Mouse (Mus musculus) v-Abl transformed pro-B cells (cell line): ENCODE measurements around the gene Cabcoco1.

Experiments
- in situ Hi-C, 2 experiments: fragments of 400-800 bp; cut with MboI; formaldehyde crosslinking; loops; one replicate each; pipeline ENCODE4 v1.15.1; 2025; ENCODE audit not compliant: unreplicated experiment in 2 of 2

Cabcoco1 gene

DNA sequence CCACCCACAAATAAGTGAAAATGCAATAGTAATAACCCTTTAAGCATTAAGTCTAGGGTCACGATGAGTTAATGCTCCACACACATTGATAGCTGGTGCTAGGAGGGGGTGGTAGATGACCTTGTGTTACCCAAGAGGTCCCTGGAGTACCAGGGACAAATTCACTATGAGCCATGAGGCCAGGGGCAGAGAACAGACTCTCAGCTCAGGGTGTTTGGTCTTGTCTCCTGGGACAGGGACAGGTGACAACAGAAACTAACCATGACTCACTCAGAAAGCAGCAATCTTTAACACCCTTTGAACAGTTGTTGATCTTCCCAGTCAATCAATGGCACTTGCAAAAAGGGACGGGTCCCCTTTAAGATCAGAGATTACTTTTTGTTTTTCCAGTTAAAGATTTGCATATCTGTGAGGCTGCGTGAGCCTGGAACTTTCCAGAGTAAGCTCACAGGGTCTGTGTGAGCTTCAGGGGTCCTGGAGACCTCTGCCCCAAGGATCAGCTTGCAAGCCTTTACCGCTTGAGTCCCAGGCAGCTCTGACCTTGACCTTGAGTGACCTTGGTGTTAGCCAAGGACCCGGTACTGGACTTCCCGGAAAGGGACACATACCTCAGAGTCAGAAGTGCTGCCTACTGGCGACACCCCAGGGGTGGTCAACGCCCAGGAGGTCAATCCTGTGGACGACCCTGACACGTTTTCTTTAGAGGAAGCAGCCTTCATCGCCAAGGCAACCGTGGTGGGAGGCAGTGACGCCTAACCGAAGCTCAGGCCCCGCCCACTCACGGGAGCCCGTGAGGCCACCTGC lies at the start of gene Cabcoco1:
Gene Cabcoco1, minus strand, starts transcription at position 758 of the 804 bp plus-strand sequence.
- in situ Hi-C loops, result no loop called here

GRCm38 (mm10) chr10:68589530-68590252 lies 48.0 kb upstream of the Cabcoco1 start:
- in situ Hi-C loops, result no loop called here

- in situ Hi-C loops, result no loop called here
These were observed 45.8 kb upstream of the Cabcoco1 start for GRCm38 (mm10) chr10:68587416-68588040.

GRCm38 (mm10) chr10:68577321-68577720 lies 35.6 kb upstream of the Cabcoco1 start:
- in situ Hi-C loops, result no loop called here

GRCm38 (mm10) chr10:68568172-68568571 lies 26.5 kb upstream of the Cabcoco1 start:
- in situ Hi-C loops, result no loop called here

- in situ Hi-C loops, result no loop called here
These were observed 20.6 kb upstream of the Cabcoco1 start for GRCm38 (mm10) chr10:68562344-68562743.

DNA sequence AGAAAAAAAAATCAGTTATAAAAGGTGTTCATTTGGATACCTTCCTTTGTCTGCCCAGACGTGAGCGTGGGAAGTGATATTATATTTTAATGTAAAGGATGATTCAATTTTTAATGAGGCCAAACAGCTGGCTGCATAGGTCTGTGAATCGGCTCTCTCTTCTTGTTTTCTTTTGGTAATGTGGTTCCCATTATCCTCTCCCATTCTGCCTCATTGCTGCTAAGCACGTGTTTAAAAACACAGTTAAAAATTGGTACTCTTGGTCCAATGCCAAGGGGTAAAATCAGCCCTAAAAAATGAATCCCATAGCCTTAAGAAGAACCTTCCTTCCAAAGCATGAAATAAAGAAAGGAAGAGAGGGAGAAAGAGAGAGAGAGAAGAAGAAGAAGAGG lies 17.1 kb upstream of the Cabcoco1 start:
- in situ Hi-C loops, result no loop called here

DNA sequence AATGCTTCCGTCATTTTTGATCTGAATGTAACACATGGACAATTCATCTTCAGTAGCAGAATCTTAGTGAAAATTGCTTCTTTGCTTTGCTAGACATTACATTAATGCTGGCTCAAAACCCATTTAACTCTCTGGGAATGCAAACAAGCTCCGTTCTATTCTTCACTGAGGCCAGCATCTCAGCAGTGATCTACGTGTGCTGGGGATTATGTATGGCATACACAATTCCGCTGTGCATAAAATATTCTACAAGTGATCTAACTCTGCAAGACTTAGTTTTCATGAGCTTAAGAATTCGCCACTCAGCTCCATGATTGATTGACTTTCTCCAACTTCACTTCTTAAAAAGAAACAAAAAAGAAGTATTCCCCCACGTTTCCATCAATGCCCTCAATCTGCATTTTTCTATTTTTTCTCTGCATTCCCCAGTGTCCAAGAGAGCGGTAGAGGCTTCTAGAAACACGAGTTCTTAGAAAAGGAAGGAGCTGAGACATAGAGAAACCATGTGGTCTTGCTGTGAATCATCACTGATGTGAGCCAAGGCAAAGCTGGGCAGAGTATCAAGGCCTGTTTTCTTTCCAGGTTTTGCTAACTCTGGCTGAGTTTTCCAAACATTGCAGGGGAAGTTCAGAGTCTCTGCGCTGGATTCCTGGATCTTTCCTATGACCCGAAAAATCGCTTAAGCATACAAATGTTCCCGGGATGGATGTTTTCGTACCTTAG lies 16.6 kb upstream of the Cabcoco1 start:
- in situ Hi-C loops, result no loop called here

DNA sequence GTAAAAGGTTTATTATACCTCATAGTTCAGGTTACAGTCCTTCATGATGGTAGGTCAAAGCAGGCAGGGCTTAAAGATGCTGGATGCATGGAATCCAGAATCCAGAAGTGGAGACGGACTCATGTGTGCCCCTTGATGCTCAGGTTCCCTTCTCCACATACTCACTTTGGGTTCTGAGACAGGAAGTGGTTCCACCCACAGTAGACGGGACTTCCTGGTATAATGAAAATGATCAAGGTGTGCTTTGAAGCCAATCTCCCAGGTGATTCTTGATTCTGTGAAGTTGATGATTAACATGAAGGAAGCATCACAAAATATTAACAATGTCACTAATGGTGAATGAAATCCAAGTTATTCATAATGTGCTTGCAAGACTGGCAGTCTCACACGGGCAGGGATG lies 12.0 kb upstream of the Cabcoco1 start:
- in situ Hi-C loops, result no loop called here

- in situ Hi-C loops, result no loop called here
These were observed 10.9 kb upstream of the Cabcoco1 start for GRCm38 (mm10) chr10:68552556-68552955.

- in situ Hi-C loops, result no loop called here
These were observed 9.6 kb upstream of the Cabcoco1 start for GRCm38 (mm10) chr10:68551316-68551715.

- in situ Hi-C loops, result no loop called here
These were observed 9.1 kb upstream of the Cabcoco1 start for GRCm38 (mm10) chr10:68550668-68551267.

GRCm38 (mm10) chr10:68543107-68543506 lies 1.4 kb upstream of the Cabcoco1 start:
- in situ Hi-C loops, result no loop called here

- in situ Hi-C loops, result no loop called here
These were observed 286 bp upstream of the Cabcoco1 start for GRCm38 (mm10) chr10:68541943-68542420.

DNA sequence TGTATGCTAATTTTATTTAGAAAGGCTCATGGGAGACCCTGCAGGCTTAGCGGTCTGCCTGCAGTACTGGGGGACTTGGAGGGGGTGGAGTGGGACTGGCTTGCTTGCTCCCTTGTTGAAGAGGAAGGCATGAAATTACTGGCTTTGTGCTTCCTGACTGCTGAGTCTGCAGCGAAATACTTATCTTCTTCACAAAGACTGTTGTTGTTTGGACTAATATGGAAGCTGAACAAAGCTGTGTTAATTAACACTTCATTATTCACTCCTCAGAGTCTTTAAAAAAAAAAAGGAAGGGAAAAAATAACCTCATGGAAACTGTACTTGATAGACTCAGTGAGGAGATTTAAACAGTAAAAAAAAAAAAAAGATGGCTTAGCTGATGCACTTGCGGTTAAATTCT lies 1.1 kb downstream of the Cabcoco1 start:
- in situ Hi-C loops, result no loop called here

GRCm38 (mm10) chr10:68537261-68537950 lies 4.3 kb downstream of the Cabcoco1 start:
- in situ Hi-C loops, result no loop called here

DNA sequence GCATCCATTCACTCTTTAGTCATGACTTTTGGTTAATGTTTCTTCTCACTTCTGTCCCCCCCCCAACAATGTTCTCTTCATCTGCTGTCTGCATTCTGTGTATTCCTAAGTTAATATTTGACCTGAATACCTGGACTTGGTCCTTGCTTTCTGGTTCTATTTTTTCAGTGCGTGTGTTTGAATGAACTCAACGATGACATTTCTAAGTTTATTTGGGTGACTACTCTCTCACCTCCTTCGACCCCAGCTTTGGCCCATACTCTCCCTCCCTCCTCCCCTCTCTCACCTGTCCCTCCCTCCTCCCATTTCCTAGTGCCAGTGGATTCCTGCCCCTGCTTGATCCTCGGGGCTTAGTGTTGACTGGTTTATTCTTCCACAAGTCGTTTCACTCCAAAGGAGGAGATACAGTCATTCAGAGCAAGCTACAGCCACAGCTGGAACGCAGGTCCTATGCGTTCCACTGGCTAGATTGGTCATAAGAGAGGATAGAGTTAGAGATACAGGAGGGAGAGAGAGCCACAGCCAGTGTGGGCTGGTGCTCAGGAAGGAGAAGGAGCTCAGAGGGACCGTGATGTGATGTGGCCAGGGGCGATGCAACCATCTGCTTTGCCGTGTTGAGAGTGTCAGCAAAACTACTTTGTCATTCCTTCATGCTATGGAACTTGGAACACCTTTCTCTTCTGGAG lies 12.2 kb downstream of the Cabcoco1 start:
- in situ Hi-C loops, result no loop called here

GRCm38 (mm10) chr10:68528958-68529357 lies 12.7 kb downstream of the Cabcoco1 start:
- in situ Hi-C loops, result no loop called here

DNA sequence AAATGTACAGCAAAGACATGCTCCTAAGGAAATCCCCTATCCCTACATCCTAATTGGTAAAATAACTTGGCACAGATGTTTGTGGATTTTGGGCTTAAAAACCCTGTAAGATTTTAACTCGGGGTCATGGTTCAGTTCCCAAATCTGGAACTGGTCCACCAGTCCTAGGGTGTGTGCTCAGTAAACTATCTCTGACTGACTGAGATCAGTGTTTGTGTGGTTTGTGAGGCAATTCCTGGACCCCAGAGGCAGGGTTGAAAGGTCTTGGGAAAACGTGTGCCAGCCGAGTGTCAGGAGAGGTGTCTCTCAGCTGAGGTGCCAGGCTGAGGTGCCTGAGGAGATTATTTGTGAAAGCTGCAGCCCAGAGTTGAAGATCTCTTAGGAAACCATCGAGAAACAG lies 19.6 kb downstream of the Cabcoco1 start:
- in situ Hi-C loops, result no loop called here
